Mouse (Mus musculus): ENCODE data around the gene Kars.

DNA sequence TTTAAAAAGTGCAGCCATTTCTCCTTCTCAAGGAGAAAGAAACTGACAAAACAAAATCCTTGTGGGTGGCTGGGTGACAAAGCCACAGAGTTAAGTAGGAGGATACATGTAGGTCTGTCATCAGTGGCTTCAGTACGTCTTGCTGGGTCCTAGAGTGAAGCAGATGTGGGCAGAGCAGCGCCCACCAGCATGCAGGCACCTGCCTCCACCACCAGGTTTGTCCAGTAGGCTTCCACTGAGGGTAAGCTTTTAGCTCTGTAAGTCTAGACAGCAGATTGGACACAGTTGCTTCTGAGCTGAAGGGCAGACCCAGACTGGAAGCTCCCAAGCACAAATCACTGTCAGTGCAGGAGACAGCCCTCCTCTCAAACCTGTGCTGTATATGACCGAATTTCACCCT lies 49.8 kb downstream of the Kars start:
- TF ChIP-seq CTCF (IDR thresholded peaks at IDR 0.05; ENCODE audit: low read depth, low read length) = no peak
- TF ChIP-seq EP300 (IDR thresholded peaks at IDR 0.05; ENCODE audit: insufficient read depth, low read depth, low read length) = no peak
- TF ChIP-seq POLR2A (IDR thresholded peaks at IDR 0.05; ENCODE audit: insufficient read depth, low read length) = no peak

Measured in ES-Bruce4 (cell line).